13 mouse cellular contexts compared by ENCODE assay signal in genomic region chr4:83049288-83049687, GRCm38 (mm10). TPM values are rescaled to one million over a fixed set of nuclear protein-coding genes. Genes with fewer than 3 reads are reported as not detected.
DNase-seq lines count a peak whose midpoint lies in the region; ATAC-seq and TF ChIP-seq lines count a peak whose summit lies in the region.
"Had no signal": no experiment of that assay in that cellular context is flagged by ENCODE, and none has a peak within 500 bp of the region (broad histone marks: within the 10 kb centered on the region; RNA-seq: fewer than 3 reads in every experiment).

No protein-coding gene starts in this region.

- H3K4me3 ChIP-seq in hindbrain, embryonic 10.5 days, result peak overlapping the region; percentile 21; the same call in 1 of the 2 replicates
- no peak overlapping the region for H3K4me3 ChIP-seq in hindbrain, embryonic 14.5 days (replicated peaks; ENCODE audit: low read length)
- peak overlapping the region; percentile 33; the same call in 1 of the 2 replicates for H3K4me3 ChIP-seq in lung, postnatal 0 days (ENCODE audit: low read depth, low read length)
- no peak overlapping the region for H3K4me3 ChIP-seq in lung, adult 2 months (replicated peaks; ENCODE audit: extremely low read depth, low read depth, low read length)
- H3K4me3 ChIP-seq in intestine, embryonic 15.5 days (replicated peaks), result no peak overlapping the region
- H3K4me3 ChIP-seq in stomach, embryonic 16.5 days (replicated peaks; ENCODE audit: low read length), result peak overlapping the region; percentile 51

- no peak for DNase-seq in hindbrain, embryonic 10.5 days (ENCODE audit: low spot score)
- no peak for DNase-seq in hindbrain, embryonic 14.5 days (ENCODE audit: low spot score)
- no peak for DNase-seq in lung, postnatal 0 days (ENCODE audit: low spot score)
- DNase-seq in lung, adult 2 months, result no peak
- DNase-seq in spleen, postnatal 4 days (ENCODE audit: low spot score in 2 of 2), result no peak
- DNase-seq: midbrain, embryonic 14.5 days; right cerebral cortex, postnatal 25 days had no signal

- TF ChIP-seq EP300 in lung, postnatal 0 days (IDR thresholded peaks at IDR 0.05), result no peak

- H3K9me3 ChIP-seq in hindbrain, embryonic 10.5 days, result no peaks in the 10 kb centered on the region
- no peaks in the 10 kb centered on the region for H3K9me3 ChIP-seq in hindbrain, embryonic 14.5 days (ENCODE audit: control insufficient read depth, low read length)
- no peaks in the 10 kb centered on the region for H3K9me3 ChIP-seq in lung, postnatal 0 days (ENCODE audit: low read length)
- no peaks in the 10 kb centered on the region for H3K9me3 ChIP-seq in intestine, embryonic 15.5 days
- H3K9me3 ChIP-seq in stomach, embryonic 16.5 days (replicated peaks; ENCODE audit: control insufficient read depth, low read length), result no peaks in the 10 kb centered on the region

- 10% methylated on average over 3 of the region's 3 CpGs for WGBS in hindbrain, embryonic 10.5 days
- WGBS in hindbrain, embryonic 14.5 days, result 25% methylated on average over 3 of the region's 3 CpGs
- WGBS in lung, postnatal 0 days, result 50% methylated on average over 3 of the region's 3 CpGs
- WGBS in lung, adult 2 months, result 79% methylated on average over 3 of the region's 3 CpGs
- WGBS in intestine, embryonic 15.5 days, result 41% methylated on average over 3 of the region's 3 CpGs
- 35% methylated on average over 3 of the region's 3 CpGs for WGBS in stomach, embryonic 16.5 days

- no peaks in the 10 kb centered on the region for H3K36me3 ChIP-seq in hindbrain, embryonic 10.5 days
- H3K36me3 ChIP-seq in hindbrain, embryonic 14.5 days (replicated peaks; ENCODE audit: control insufficient read depth, insufficient read depth), result no peaks in the 10 kb centered on the region
- no peaks in the 10 kb centered on the region for H3K36me3 ChIP-seq in lung, postnatal 0 days (ENCODE audit: insufficient read depth, low read length)
- H3K36me3 ChIP-seq in intestine, embryonic 15.5 days, result no peaks in the 10 kb centered on the region
- no peaks in the 10 kb centered on the region for H3K36me3 ChIP-seq in stomach, embryonic 16.5 days (ENCODE audit: control insufficient read depth, insufficient read depth, low read length)

- peak overlapping the region; percentile 51 for H3K27ac ChIP-seq in hindbrain, embryonic 10.5 days
- no peak overlapping the region for H3K27ac ChIP-seq in hindbrain, embryonic 14.5 days
- H3K27ac ChIP-seq in lung, postnatal 0 days (ENCODE audit: low read length), result no peak overlapping the region
- H3K27ac ChIP-seq in intestine, embryonic 15.5 days, result no peak overlapping the region
- no peak overlapping the region for H3K27ac ChIP-seq in stomach, embryonic 16.5 days (ENCODE audit: low read length)
- H3K27ac ChIP-seq: hindbrain, postnatal 0 days had no signal

- TF ChIP-seq POLR2A in lung, adult 2 months (IDR thresholded peaks at IDR 0.05; ENCODE audit: borderline replicate concordance, extremely low read depth, low read depth, low read length), result no peak

- no peak overlapping the region for H3K9ac ChIP-seq in hindbrain, embryonic 14.5 days
- no peak overlapping the region for H3K9ac ChIP-seq in lung, postnatal 0 days (replicated peaks; ENCODE audit: low read depth)
- no peak overlapping the region for H3K9ac ChIP-seq in intestine, embryonic 15.5 days
- peak overlapping the region; percentile 49; the same call in 1 of the 2 replicates for H3K9ac ChIP-seq in stomach, embryonic 16.5 days (ENCODE audit: low read length)

- ATAC-seq in hindbrain, embryonic 14.5 days (ENCODE audit: low FRiP score), result no peak
- ATAC-seq in lung, postnatal 0 days, result no peak
- no peak for ATAC-seq in intestine, embryonic 15.5 days
- no peak for ATAC-seq in stomach, embryonic 16.5 days (ENCODE audit: insufficient read depth, low FRiP score)
- ATAC-seq: forebrain, embryonic 14.5 days; hindbrain, postnatal 0 days; Patski had no signal

- no peak overlapping the region for H3K4me2 ChIP-seq in hindbrain, embryonic 14.5 days (replicated peaks)
- peak overlapping the region; percentile 48 for H3K4me2 ChIP-seq in lung, postnatal 0 days (replicated peaks; ENCODE audit: low read depth, low read length)
- H3K4me2 ChIP-seq in intestine, embryonic 15.5 days (replicated peaks), result peak overlapping the region; percentile 55
- peak overlapping the region; percentile 52 for H3K4me2 ChIP-seq in stomach, embryonic 16.5 days (ENCODE audit: low read depth, low read length)

- no peak for TF ChIP-seq CTCF in lung, postnatal 0 days (IDR thresholded peaks at IDR 0.05)
- TF ChIP-seq CTCF in lung, adult 2 months (IDR thresholded peaks at IDR 0.05; ENCODE audit: insufficient read depth, low read length), result no peak

- peaks cover 8% of the 10 kb centered on the region; the same call in 1 of the 2 replicates for H3K27me3 ChIP-seq in hindbrain, embryonic 10.5 days (ENCODE audit: insufficient read depth, poor library complexity, severe bottlenecking)
- H3K27me3 ChIP-seq in hindbrain, embryonic 14.5 days (ENCODE audit: control insufficient read depth, insufficient read depth, low read length), result no peaks in the 10 kb centered on the region
- H3K27me3 ChIP-seq in lung, postnatal 0 days (replicated peaks; ENCODE audit: insufficient read depth, low read length), result no peaks in the 10 kb centered on the region
- H3K27me3 ChIP-seq in intestine, embryonic 15.5 days (replicated peaks), result no peaks in the 10 kb centered on the region
- H3K27me3 ChIP-seq in stomach, embryonic 16.5 days (ENCODE audit: control insufficient read depth, insufficient read depth, low read length), result no peaks in the 10 kb centered on the region
- H3K27me3 ChIP-seq: CH12.LX had no signal

- H3K4me1 ChIP-seq in hindbrain, embryonic 10.5 days (replicated peaks), result peaks cover 86% of the 10 kb centered on the region
- 0 out of 2 replicates have a peak, but pooled peaks cover 12% of the 10 kb centered on the region for H3K4me1 ChIP-seq in hindbrain, embryonic 14.5 days (replicated peaks; ENCODE audit: control insufficient read depth, insufficient read depth, low read length)
- no peaks in the 10 kb centered on the region for H3K4me1 ChIP-seq in lung, postnatal 0 days (ENCODE audit: insufficient read depth, low read depth, low read length)
- H3K4me1 ChIP-seq in lung, adult 2 months (ENCODE audit: control insufficient read depth, insufficient read depth, low read length), result no peaks in the 10 kb centered on the region
- H3K4me1 ChIP-seq in intestine, embryonic 15.5 days (replicated peaks), result 0 out of 2 replicates have a peak, but pooled peaks cover 7% of the 10 kb centered on the region
- peaks cover 14% of the 10 kb centered on the region for H3K4me1 ChIP-seq in stomach, embryonic 16.5 days (ENCODE audit: control insufficient read depth, insufficient read depth, low read length)

RNA-seq across cellular contexts. Expression of gene Frem1, which starts 2.9 kb away (rescaled TPM):
- 5.5 and 5.7 TPM in 2 replicates for polyA plus RNA-seq in hindbrain, embryonic 10.5 days (2016; fragmentation: Nextera tagmentation; extraction: Ambion mirVana)
- 3.4 and 3.8 TPM in 2 replicates for polyA plus RNA-seq in hindbrain, embryonic 14.5 days (2014; fragmentation: Nextera tagmentation; extraction: Ambion mirVana)
- 14.3 and 16.2 TPM in 2 replicates for polyA plus RNA-seq in lung, postnatal 0 days (2015; fragmentation: Nextera tagmentation; extraction: Ambion mirVana)
- 4.1 TPM in 2 replicates for polyA plus RNA-seq in lung, adult 2 months (2012; rRNA removed)
- polyA plus RNA-seq in intestine, embryonic 15.5 days (2015; fragmentation: Nextera tagmentation; extraction: Ambion mirVana), result 6.4 and 6.6 TPM in 2 replicates
- polyA plus RNA-seq in stomach, embryonic 16.5 days (2015; fragmentation: Nextera tagmentation; extraction: Ambion mirVana), result 10.3 and 11.7 TPM in 2 replicates

Comparison
In these comparisons a context has a peak if more than half of its experiments do, and no peak if none do; other contexts are left out.
1. H3K4me3 ChIP-seq: peak in hindbrain, embryonic 10.5 days (single experiment), lung, postnatal 0 days (single experiment) and stomach, embryonic 16.5 days (single experiment); none in hindbrain, embryonic 14.5 days (single experiment), lung, adult 2 months (single experiment) and intestine, embryonic 15.5 days (single experiment).